Comparison of ENCODE assay signal across 18 mouse cellular contexts in genomic region chr9:68347426-68347825, GRCm38 (mm10).
DNase-seq lines count a peak whose midpoint lies in the region; TF ChIP-seq lines count a peak whose summit lies in the region.
"Had no signal": no experiment of that assay in that cellular context is flagged by ENCODE, and none has a peak within 500 bp of the region (broad histone marks: within the 10 kb centered on the region; RNA-seq: fewer than 3 reads in every experiment).

No protein-coding gene starts in this region.

- H3K27ac ChIP-seq in embryonic fibroblast, embryonic 13.5 days (ENCODE audit: insufficient read depth, low read length): peak overlapping the region; percentile 78
- H3K27ac ChIP-seq: forebrain, embryonic 15.5 days; liver, embryonic 14.5 days; midbrain, embryonic 15.5 days had no signal

- DNase-seq in left cerebral cortex, adult 11 months (ENCODE audit: low spot score): peak; percentile 3
- DNase-seq in left cerebral cortex, adult 8-10 months (ENCODE audit: low spot score in 2 of 2): no peak
- DNase-seq in NIH3T3 (ENCODE audit: low read depth): peak; percentile 1
- DNase-seq in right cerebral cortex, postnatal 10 days (ENCODE audit: low spot score in 2 of 2): peak; percentile 26 to 53
- no peak for DNase-seq in thymus, postnatal 10 days (ENCODE audit: low spot score in 2 of 2)
- DNase-seq in kidney, adult 8-10 months: no peak
- DNase-seq: adrenal gland, postnatal 14 days; cerebellum, adult 9-10 months; gastrocnemius, postnatal 25 days; kidney, adult 9 months; kidney, postnatal 36 days; layer of hippocampus, adult 9-11 months; lung, postnatal 10 days; thymus, postnatal 4 days had no signal

- no peak overlapping the region for H3K4me3 ChIP-seq in embryonic fibroblast, embryonic 13.5 days (ENCODE audit: insufficient read depth, low read length)
- H3K4me3 ChIP-seq: forebrain, embryonic 15.5 days; midbrain, embryonic 15.5 days had no signal

- peaks cover 7% of the 10 kb centered on the region for H3K4me1 ChIP-seq in embryonic fibroblast, embryonic 13.5 days (ENCODE audit: control insufficient read depth, insufficient read depth, low read length)
- H3K4me1 ChIP-seq: forebrain, embryonic 15.5 days; midbrain, embryonic 15.5 days had no signal

- TF ChIP-seq CTCF in embryonic fibroblast, embryonic 13.5 days (IDR thresholded peaks at IDR 0.05; ENCODE audit: borderline replicate concordance, insufficient read depth, low read length): no peak

- no peak for TF ChIP-seq POLR2A in embryonic fibroblast, embryonic 13.5 days (IDR thresholded peaks at IDR 0.05; ENCODE audit: low read depth, low read length)

Comparison
In these comparisons a context has a peak if more than half of its experiments do, and no peak if none do; other contexts are left out.
1. DNase-seq: peak in left cerebral cortex, adult 11 months (single experiment), NIH3T3 (single experiment) and right cerebral cortex, postnatal 10 days (2 of 2); none in left cerebral cortex, adult 8-10 months (0 of 2), thymus, postnatal 10 days (0 of 2) and kidney, adult 8-10 months (0 of 2).